Mouse (Mus musculus): ENCODE measurements around the gene Pyy. TPM values are rescaled to one million over a fixed set of nuclear protein-coding genes. Genes with fewer than 3 reads are reported as not detected.

Gene Pyy
- not detected for total RNA-seq (2021)
- long read RNA-seq, result 0 reads

- no peak for DNase-seq (ENCODE audit: low spot score in 2 of 2)
Measured at GRCm38 (mm10) chr11:102107732-102108131, at the start of gene Pyy. TSS of gene Pyy (minus strand) at chr11:102107832.

- DNase-seq (ENCODE audit: low spot score in 2 of 2), result no peak
Measured at GRCm38 (mm10) chr11:102156786-102157089, 49.1 kb upstream of the Pyy start.

- DNase-seq (ENCODE audit: low spot score in 2 of 2), result peak; percentile 93
Measured at GRCm38 (mm10) chr11:102156039-102156785, 48.6 kb upstream of the Pyy start, which contains the start of gene Tmem101. TSS of gene Tmem101 (minus strand) at chr11:102156404.

GRCm38 (mm10) chr11:102147213-102147989, 39.8 kb upstream of the Pyy start:
- DNase-seq (ENCODE audit: low spot score in 2 of 2), result no peak

GRCm38 (mm10) chr11:102146531-102146930, 38.9 kb upstream of the Pyy start:
- DNase-seq (ENCODE audit: low spot score in 2 of 2), result no peak

- no peak for DNase-seq (ENCODE audit: low spot score in 2 of 2)
Measured at GRCm38 (mm10) chr11:102146005-102146404, 38.4 kb upstream of the Pyy start.

- DNase-seq (ENCODE audit: low spot score in 2 of 2), result no peak
Measured at GRCm38 (mm10) chr11:102145471-102146001, 37.9 kb upstream of the Pyy start, which contains the start of gene Nags. TSS of gene Nags (plus strand) at chr11:102145513.

- DNase-seq (ENCODE audit: low spot score in 2 of 2), result no peak
Measured at GRCm38 (mm10) chr11:102144957-102145470, 37.4 kb upstream of the Pyy start.

- DNase-seq (ENCODE audit: low spot score in 2 of 2), result no peak
Measured at GRCm38 (mm10) chr11:102142355-102142754, 34.7 kb upstream of the Pyy start.

GRCm38 (mm10) chr11:102140508-102140907, 32.9 kb upstream of the Pyy start:
- DNase-seq (ENCODE audit: low spot score in 2 of 2), result peak; percentile 77 to 82

GRCm38 (mm10) chr11:102138447-102138740, 30.8 kb upstream of the Pyy start:
- peak; percentile 70 to 81 for DNase-seq (ENCODE audit: low spot score in 2 of 2)

GRCm38 (mm10) chr11:102137625-102138446, 30.2 kb upstream of the Pyy start:
- no peak for DNase-seq (ENCODE audit: low spot score in 2 of 2)

- DNase-seq (ENCODE audit: low spot score in 2 of 2), result no peak
Measured at GRCm38 (mm10) chr11:102134516-102134915, 26.9 kb upstream of the Pyy start.

- DNase-seq (ENCODE audit: low spot score in 2 of 2), result no peak
Measured at GRCm38 (mm10) chr11:102117386-102117785, 9.8 kb upstream of the Pyy start.

- DNase-seq (ENCODE audit: low spot score in 2 of 2), result no peak
Measured at GRCm38 (mm10) chr11:102116241-102116640, 8.6 kb upstream of the Pyy start.

- no peak for DNase-seq (ENCODE audit: low spot score in 2 of 2)
Measured at GRCm38 (mm10) chr11:102111576-102111975, 3.9 kb upstream of the Pyy start.

- DNase-seq (ENCODE audit: low spot score in 2 of 2), result no peak
Measured at GRCm38 (mm10) chr11:102106911-102107310, 721 bp downstream of the Pyy start.

GRCm38 (mm10) chr11:102102485-102103258, 5.0 kb downstream of the Pyy start:
- peak; percentile 73 to 79 for DNase-seq (ENCODE audit: low spot score in 2 of 2)

GRCm38 (mm10) chr11:102101219-102101618, 6.4 kb downstream of the Pyy start, which contains the start of gene Ppy:
TSS of gene Ppy (minus strand) at chr11:102101319.
- no peak for DNase-seq (ENCODE audit: low spot score in 2 of 2)

- peak; percentile 71 to 82 for DNase-seq (ENCODE audit: low spot score in 2 of 2)
Measured at GRCm38 (mm10) chr11:102096887-102097391, 10.7 kb downstream of the Pyy start.
